Mouse (Mus musculus): ENCODE results near the gene AW011738.

The AW011738 gene

DNA sequence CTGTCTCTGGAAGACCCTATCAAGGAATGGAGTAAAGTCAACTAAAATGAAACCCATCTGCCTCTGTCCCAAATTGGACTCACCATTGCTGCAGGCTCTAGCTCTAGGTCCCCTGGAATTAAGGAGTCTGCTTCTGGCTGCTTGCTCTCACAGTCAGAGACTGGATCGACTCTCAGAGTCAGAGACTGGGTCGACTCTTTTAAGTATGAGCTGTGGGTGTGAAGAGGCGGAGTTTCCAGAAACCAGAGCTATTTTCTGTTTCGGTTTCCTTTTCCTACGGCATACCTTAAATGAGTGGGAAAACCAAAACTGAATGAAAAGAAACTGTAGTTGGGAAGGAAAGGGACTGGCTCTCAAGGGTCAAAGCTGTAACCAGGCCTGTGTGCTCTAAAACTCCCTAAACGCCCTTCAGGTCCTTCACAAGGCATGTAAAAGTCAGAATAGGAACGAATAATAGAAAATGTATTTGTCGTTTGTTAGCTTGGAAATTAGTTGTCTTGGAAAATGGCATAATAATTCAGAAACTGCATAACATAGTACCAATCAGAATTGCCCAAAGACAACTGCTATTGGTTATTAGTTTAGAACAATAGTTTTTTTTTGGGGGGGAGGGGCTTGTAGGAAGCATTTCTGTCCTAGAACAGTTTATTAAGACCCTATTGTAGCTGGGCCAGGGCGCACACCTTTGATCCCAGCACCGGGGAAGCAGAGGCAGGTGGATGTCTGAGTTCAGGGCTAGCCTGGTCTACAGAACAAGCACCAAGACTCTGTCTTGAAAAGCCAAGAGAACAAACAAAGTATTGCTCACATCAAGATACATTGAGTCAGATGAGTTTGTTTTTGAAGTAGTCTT, 2.3 kb upstream of the AW011738 start, which contains the start of gene Isg15:
Gene Isg15, minus strand, starts transcription at position 196 of the 853 bp plus-strand sequence.
- DNase-seq (ENCODE audit: low spot score in 2 of 2) = no peak

DNA sequence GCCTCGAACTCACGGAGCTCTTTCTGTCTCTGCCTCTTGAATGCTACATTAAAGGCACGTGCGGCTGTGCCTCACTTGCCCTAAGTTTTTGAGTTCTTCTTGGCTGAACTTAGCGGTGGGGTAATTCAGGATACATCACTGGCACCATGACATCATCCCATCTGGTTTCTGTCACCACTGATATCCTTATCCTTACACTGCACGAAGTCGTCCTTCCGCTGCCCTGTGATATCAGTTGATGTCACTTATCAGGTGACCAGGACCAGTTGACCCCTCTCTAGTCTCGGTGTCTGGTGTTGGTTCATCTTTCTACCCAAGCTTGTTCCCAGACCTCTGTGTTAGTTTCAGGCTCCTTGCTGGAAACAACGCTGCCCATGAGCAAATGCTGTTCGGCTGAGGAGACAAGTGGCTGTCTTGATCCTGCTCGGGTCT, 626 bp upstream of the AW011738 start:
- no peak for DNase-seq (ENCODE audit: low spot score in 2 of 2)

DNA sequence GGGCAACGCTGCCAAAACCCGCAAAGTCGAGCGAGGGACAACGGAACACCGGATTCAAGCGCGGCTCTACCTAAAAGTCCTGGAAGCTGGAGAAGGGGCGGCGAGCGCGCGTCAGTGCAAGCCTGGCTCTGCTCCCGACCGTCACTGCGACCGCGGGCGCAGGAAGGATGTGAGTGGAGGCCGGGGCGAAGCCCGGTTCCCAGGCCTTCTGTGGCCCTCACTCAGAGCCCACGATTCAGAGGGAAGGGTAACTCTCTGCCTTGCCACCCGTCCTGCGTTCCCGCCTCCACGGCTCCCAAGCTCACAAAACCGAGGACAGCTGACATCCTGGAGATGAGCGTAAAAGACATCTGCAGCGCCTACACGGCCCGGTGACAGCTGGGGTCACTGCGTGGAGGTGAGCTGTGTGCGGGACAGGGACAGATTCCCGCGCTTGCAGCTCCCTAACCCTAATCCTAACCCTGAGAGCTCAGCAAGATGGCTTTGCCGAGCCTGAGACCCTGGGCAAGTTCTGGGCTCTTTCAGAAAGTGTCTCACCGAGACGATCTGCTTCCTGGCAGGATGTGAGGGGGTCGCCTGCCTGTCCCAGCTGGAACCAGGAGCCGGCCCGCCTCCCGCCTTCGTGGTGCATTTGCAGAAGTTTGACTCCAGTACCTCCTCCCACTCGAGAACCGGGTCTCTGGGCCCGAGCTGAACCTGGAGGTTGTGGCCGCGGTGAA, 468 bp downstream of the AW011738 start:
- no peak for DNase-seq (ENCODE audit: low spot score in 2 of 2)

DNA sequence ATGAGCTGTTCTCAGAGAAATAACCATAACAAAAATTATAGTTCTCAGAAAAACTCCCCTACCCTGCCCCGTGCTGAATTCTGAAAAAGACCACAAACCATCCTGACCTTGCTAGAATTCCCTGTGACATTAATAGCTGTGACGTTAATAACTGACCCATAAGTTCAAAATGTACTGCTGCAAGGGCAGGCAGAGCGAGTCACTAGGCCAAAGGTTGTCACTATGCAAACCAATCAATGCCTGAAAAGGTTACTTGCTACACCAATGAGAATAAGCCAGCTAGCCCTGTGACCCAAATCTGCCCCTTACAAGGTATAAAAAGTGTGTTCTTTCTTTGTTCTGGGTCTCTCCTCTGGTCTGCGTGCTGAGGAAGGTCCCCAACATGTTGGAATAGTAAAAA, 5.8 kb downstream of the AW011738 start:
- DNase-seq (ENCODE audit: low spot score in 2 of 2) = no peak

DNA sequence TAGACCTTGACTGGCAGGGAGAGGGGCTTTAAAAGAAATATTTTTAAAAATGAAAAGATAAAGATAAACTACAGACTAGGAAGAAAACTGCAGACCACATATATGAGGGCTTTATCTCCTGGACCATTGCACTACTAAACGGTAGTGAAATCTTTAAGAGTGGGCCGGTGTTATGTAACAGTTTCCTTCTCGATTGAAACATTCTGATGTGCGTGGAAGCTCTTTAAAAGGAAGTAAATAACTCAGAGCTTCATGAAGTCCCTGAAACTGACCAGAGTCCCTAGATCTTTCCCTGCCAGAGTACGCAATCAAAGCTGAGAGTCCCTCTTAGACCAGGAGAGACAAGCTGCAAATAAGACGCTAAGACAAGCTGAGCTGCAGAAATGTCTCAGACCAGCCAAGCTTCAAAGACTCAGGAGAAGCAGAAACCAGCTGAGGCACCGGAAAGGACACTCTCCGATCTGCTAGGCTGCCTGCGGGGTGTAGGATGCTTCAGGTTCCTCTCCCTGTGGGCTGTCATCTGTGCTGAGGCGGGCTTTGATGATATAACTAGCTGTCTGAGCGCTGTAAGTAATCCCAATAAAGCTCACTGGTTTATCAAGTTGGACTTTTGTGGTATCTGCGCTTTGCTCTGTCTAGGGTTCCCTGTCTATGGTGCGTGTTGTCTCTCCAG, 7.0 kb downstream of the AW011738 start:
- DNase-seq (ENCODE audit: low spot score in 2 of 2) = no peak

DNA sequence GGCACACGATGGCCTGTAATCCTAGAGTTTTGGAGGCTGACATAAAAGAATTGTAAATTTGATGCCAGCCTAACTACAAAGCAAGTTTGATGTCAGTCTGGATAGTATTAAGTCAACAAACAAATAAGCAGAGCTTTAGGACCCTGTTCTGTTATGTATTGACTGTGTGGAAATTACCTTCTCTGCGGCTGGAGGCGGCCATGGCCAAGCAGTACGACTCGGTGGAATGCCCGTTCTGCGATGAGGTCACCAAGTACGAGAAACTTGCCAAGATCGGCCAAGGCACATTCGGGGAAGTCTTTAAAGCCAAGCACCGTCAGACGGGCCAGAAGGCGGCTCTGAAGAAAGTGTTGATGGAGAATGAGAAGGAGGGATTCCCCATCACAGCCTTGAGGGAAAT, 10.0 kb downstream of the AW011738 start:
- DNase-seq (ENCODE audit: low spot score in 2 of 2) = no peak

DNA sequence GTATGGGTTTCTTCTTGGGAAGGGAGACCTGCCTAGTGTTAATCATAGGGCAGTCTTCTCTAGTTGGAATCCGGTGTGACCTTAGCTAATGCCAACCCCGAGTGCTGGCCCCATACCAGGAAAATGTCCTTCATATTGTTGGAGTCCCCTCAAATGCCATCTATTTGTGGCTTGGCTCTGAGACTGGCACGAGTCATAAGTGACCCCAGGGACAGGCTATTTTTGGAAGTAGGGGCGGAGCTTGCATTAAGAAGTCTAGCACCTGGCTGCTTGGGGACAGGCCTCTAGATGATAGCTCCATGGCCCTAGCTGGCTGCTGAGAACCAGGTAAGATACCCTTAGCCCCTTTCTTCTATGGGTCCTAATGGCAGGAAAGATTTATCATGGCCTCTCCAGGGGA, 12.5 kb downstream of the AW011738 start, which contains the start of gene Perm1:
Gene Perm1, plus strand, starts transcription at position 220 of the 400 bp plus-strand sequence.
- DNase-seq (ENCODE audit: low spot score in 2 of 2) = no peak

DNA sequence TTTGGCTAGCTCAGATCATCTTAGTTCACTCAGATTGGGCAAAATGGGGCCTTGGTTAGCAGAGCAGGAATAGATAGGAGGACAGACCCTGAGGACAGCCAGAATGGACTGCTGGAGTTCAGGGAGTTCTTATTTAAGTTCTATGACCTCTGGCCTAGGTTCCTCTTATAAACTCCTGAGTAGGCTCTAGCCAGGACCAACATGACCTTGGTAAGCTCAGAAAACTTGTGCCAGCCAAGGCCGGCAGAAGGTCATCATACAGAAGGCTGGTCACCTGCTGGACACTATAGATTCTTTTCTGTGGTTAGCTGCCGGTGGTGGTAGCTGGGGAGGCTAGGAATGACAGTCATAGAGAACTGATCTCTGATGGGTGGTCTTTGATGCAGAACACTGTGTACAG, 13.1 kb downstream of the AW011738 start:
- DNase-seq (ENCODE audit: low spot score in 2 of 2) = no peak

DNA sequence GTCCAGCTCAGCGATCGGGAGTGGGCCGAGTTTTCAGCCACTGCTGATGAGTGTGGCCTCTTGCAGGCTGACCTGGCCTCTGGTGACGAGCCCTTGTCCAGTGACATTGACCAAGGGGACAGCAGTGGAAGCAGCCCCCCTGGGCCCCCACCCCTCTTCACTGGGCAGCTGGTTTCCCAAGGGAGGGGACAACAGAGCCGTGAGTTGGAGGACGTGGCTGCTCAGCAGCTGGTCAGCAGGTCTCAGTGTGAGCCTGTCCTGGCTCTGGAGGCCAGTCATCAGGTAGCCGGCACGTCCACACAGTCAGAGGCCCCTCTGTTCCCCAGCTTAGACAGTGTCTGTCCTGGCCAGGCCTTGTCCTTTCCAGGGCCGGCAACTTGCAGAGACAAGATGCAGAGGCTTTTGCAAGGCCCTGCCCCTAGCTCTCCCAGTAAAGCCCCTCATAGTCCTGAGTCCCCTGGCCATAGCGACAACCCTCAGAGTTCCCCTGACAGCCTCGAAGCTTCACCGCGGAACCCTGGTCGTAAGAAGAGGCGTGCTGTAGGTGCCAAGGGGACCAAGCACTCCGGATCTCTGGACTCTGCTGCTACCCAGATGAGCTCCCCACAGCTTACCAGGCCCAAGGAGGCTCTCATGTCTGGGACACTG, 14.0 kb downstream of the AW011738 start:
- no peak for DNase-seq (ENCODE audit: low spot score in 2 of 2)

DNA sequence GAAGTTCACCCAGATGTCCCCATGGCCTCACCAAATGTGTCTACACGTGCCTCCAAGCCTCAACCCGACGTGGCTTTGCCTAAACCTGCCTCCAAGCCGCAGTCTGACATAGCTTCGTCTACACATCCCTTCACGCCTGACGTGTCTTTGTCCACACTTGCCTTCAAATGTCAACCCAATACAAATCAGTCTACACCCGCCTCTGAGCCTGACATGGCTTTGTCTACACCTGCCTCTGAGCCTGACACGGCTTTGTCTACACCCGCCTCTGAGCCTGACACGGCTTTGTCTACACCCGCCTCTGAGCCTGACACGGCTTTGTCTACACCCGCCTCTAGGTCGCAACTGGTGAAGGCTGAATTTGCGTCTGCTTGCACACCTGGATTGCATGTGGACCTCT, 14.7 kb downstream of the AW011738 start:
- DNase-seq (ENCODE audit: low spot score in 2 of 2) = peak; percentile 55

DNA sequence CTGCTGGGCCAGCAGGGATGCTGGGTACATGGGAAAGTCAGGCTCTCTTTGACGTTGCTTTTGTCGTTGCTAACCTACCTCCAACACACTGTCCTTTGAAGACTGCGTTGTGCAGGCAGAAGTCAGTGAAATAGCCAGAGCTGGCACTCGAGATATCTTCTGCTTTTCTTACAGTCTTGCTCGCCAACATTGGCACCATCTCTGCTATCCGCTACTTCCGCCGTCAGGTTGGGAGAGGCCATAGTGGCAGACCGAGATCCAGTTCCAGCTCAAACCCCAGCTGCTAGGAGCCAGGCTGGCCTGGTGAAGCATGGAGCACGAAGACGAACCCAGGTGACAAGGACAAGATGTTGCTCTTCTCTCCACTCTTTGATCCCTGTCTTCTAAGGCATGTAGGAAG, 16.8 kb downstream of the AW011738 start:
- no peak for DNase-seq (ENCODE audit: low spot score in 2 of 2)

DNA sequence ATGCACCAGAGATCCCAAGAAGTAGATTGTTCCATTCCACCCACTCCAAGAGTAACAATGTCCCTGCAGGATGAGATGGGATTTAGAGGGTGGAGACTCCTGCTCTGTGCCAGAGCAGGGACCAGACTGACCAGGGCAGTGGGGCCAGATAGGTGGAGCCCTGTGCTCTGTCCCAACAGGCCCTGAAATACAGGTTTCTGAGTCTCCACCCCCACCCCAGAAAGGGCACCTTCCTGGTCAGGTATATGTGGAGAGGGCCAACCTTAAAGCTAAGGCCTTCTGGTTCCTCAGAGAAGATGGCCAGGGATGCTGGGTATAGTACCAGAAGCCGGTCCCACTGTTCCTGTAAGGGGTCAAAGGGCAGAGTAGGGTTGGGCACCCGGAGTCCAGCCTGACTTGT, 21.2 kb downstream of the AW011738 start:
- peak in 1 of 2 experiments; percentile 59 for DNase-seq (ENCODE audit: low spot score in 2 of 2)

DNA sequence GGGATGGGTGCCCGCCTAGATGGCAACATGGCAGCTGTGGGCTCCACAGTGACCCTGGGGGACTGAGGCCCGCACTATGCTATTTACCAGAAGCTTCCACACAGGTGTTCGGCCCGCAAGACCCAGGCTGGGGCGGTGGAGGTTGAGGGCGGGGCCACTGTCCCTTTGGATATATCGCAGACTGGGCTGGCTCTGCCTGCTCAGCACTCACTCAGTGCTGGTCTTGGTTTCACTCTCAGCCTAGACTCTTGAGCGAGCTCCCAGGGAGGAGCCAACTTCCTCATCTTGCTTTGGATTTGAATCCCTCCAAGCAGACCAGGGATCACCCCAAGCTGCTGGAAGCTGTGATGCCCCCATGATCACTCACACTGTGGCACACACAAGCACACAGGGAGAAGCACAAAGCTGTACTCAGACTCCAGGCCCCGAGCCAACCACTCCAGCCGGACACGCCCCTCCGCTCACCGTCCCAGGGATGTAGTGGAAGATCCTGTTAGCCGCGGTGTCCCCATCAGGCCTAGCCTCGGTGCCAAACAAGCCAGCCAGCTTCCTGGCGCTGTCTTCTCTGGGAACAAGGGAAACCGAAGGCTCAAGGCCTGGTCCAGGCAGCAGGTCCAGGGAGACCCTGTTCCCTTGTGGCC, 24.8 kb downstream of the AW011738 start:
- DNase-seq (ENCODE audit: low spot score in 2 of 2) = no peak

DNA sequence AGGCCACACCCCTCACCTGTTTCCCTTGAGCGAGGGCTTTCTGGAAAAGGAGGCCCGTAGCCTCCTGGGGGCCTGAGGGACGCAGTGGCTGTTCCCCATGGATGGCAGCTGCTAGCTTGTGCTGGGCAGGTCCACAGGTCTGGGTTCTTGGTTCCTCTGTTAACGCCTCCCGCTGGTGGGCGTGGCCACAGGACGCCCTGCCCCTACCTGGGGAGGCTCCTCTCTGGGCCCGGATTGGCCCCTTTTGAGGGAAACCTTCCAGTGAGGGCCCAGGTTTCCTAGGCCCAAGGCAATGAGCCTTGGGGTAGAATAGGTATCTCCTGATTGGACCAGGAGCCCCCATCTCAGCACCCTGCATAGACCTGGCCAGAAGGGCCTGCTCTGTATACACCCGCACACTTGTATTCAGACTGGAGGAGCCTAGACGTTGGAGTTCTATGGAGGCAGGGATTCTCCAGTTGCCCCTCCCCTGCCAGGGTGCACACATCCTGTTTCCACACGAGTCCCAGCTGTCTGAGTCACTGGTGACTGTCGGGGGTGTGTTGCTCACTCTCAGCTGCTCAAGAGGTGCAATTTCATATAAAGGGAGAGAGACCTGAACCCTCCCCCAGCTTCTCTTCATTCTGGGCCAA, 25.4 kb downstream of the AW011738 start:
- DNase-seq (ENCODE audit: low spot score in 2 of 2) = peak; percentile 66 to 78

DNA sequence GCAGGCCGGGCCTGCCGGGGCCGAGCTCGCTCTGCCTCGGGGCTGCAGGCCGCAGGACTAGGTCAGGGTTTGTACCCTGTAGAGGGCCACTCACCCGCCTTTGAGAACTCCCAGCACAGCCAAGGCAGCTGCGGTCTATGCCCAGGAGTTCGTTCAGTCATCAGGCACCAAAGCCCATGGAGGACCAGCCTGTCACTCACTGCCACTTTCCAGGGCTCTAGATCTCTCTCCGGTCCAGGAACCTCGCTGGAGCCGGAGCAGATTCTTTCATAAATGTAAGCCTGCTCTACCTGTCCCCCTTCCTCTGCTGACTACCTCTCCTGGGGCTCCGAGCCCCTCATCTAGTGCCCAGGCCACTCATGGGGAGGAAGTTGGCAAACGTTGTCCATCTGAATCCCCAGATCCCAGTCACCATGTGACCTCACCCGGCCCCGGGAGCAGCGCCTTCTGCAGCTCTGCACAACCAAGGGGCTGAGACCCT, 31.0 kb downstream of the AW011738 start:
- no peak for DNase-seq (ENCODE audit: low spot score in 2 of 2)

DNA sequence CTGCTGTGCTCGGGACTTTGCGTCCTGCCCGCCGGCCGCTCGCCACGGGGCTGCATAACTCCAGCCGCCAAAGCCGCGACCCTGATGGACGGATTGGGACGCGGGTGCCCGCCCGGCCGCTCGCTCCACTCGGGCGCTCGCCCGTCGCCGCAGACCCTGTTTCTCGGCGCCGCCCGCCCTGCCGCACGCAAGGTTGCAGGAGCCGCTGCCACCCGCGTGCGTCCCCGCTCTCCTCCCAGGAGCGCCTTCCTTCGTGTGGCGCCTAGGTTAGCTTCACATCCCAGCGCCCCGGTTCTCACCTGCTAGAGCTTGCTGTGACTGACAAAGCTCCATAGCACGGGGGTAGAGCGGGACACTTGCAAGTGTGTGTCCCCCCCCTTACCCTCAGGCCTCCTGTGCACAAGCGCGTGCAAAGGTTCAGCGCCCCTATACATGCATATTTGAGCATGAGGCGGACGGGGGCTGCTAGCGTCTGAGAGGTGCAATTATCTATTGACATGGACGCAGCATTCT, 31.7 kb downstream of the AW011738 start, which contains the start of gene Plekhn1:
Gene Plekhn1, minus strand, starts transcription at position 157 of the 513 bp plus-strand sequence.
- peak; percentile 54 to 59 for DNase-seq (ENCODE audit: low spot score in 2 of 2)

DNA sequence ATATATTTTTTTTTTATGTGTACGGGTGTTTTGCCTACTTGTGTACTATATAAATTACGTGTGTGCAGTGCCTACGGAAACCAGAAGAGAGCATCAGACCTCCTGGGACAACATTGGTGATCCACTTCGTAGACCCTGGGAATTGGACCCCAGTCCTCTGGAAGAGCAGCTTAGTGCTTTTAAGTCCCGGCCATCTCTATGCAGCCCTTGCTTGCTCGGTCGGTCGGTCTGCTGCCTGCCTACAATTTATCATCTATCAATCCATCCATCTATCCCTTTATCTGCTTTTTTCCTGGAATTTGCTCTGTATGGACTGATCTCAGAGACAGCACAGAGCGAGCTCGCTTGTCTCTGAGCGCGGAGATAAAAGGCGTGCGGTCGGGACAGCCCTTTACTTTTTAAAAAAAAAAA, 32.3 kb downstream of the AW011738 start:
- no peak for DNase-seq (ENCODE audit: low spot score in 2 of 2)

DNA sequence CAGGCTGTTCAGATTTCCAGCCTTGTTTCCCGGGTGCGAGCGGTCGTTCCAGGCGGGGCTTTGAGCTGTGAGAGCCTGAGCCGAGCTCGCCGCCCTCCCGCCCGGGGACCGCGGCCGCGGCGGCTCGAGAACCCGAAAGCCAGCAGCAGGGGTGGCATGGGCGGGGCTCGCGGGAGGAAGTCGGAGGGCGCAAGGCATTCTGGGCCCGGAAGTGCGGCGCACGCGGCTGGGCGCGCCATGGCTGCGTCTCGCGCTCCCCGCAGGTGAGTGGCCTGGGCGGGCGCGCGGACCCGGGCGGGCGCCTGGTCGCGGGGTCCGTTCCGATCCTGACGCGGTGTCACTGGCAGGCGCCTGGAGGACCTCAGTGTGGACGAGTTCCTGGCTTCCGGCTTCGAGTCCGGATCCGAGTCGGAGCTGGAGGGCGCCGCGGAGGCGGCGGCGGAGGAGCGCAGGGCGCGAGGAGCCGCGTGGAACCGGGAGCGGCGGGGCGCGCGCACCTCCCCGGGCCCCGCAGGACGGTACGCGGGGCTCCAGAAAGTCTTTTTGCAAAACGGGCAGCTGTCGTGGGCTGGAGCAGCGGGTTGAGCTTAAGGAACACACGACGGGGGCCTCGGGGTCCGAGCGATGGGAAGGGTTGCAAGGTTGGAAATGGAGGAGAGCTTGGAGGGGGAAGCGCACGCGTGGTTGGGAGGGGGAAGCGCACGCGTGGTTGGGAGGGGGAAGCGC, 32.9 kb downstream of the AW011738 start, which contains the start of gene Noc2l:
Gene Noc2l, plus strand, starts transcription at position 203 of the 726 bp plus-strand sequence.
- DNase-seq (ENCODE audit: low spot score in 2 of 2) = peak; percentile 79 to 83

DNA sequence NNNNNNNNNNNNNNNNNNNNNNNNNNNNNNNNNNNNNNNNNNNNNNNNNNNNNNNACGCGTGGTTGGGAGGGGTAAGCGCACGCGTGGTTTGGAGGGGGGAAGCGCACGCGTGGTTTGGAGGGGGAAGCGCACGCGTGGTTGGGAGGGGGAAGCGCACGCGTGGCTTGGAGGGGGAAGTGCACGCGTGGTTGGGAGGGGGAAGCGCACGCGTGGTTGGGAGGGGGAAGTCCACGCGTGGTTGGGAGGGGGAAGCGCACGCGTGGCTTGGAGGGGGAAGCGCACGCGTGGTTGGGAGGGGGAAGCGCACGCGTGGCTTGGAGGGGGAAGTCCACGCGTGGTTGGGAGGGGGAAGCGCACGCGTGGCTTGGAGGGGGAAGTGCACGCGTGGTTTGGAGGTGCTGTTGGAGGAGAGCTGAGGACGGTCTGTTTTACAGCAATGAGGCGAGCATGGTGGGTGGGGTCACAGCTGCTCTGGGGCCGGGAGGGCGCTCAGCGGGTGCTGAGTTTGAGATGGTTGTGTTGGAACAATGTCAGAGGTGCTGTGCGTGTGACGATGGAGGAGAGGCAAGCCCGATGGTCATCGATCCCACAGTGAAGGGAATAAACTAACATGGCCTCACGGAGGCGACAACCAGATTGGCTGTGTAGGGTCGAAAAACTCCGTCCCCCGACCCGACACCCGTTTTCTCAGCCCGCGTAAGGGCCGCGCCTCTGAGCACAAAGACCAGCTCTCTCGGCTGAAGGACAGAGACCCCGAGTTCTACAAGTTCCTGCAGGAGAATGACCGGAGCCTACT, 33.7 kb downstream of the AW011738 start:
- DNase-seq (ENCODE audit: low spot score in 2 of 2) = no peak

All from urinary bladder, adult 18-20 months (tissue).